Mouse (Mus musculus) thymus, adult 2 months (tissue): Measurements from ENCODE around the gene Dcakd. TPM values are rescaled to one million over a fixed set of nuclear protein-coding genes. Genes with fewer than 3 reads are reported as not detected.

ENCODE experiments used
- DNase-seq: peaks from one replicate; pipeline ENCODE4 v3.0.0; 2021
- H3K27ac ChIP-seq: fragments of 200-500 bp; 2 replicates; pipeline ENCODE4 v1.5.1; 2012; ENCODE audit warnings: low read length, control low read depth; ENCODE audit not compliant: control insufficient read depth, insufficient read depth
- H3K27me3 ChIP-seq: fragments of 200-500 bp; 2 replicates; pipeline ENCODE4 v1.6.1; 2012; ENCODE audit warnings: mild to moderate bottlenecking, low read length, moderate library complexity, mixed read lengths; ENCODE audit not compliant: control insufficient read depth, insufficient read depth
- H3K36me3 ChIP-seq: fragments of 200-500 bp; 2 replicates; pipeline ENCODE4 v1.6.1; 2012; ENCODE audit warnings: mild to moderate bottlenecking, low read length, moderate library complexity; ENCODE audit not compliant: control insufficient read depth, insufficient read depth
- H3K4me1 ChIP-seq: fragments of 200-500 bp; replicated peaks from 2 replicates; pipeline ENCODE4 v1.6.1; 2012; ENCODE audit warnings: low read length; ENCODE audit not compliant: control insufficient read depth, insufficient read depth
- H3K4me3 ChIP-seq: fragments of 200-500 bp; 2 replicates; pipeline ENCODE4 v1.5.1; 2012; ENCODE audit warnings: mild to moderate bottlenecking, low read length, control low read depth, moderate library complexity; ENCODE audit not compliant: control insufficient read depth, insufficient read depth
- CTCF ChIP-seq: fragments of 200-500 bp; IDR thresholded peaks from 2 replicates; pipeline ENCODE4 v1.5.1; 2012; ENCODE audit warnings: mild to moderate bottlenecking, control low read depth, low read length, moderate library complexity, borderline replicate concordance; ENCODE audit not compliant: control insufficient read depth, poor library complexity, insufficient read depth; ENCODE audit errors: extremely low read depth
- POLR2A ChIP-seq: fragments of 200-500 bp; IDR thresholded peaks from 2 replicates; pipeline ENCODE4 v1.6.1; 2012; ENCODE audit warnings: mild to moderate bottlenecking, low read length, control low read depth, moderate library complexity; ENCODE audit not compliant: control insufficient read depth, poor library complexity, insufficient read depth; ENCODE audit errors: extremely low read depth
- WGBS: fragments of 180-500 bp; shearing (Covaris S2); methylation state at CpG from one replicate; pipeline ENCODE4 v1.1.7; 2018; 5-methylcytosine and 5-hydroxymethylcytosine counted together
- polyA plus RNA-seq: library from polyadenylated mRNA; depleted of rRNA; stranded (reverse); fragments of >200 nt; gene quantifications from 2 replicates; pipeline ENCODE4 v1.2.3, GENCODE M21; 2012

The Dcakd gene
- polyA plus RNA-seq, 1 experiment: 77.5 TPM

- Histone ChIP-seq H3K4me1 (no peaks in the 10 kb centered on the region), H3K36me3 (peaks cover 27% of the 10 kb centered on the region), H3K4me3 (no peak overlapping the region), H3K27me3 (no peaks in the 10 kb centered on the region), H3K27ac (no peak overlapping the region)
- WGBS: 96% methylated on average over 9 of the region's 9 CpGs
- DNase-seq: no peak
- TF ChIP-seq POLR2A (no peak), CTCF (no peak)
Observed at GRCm38 (mm10) chr11:103050153-103050552, 22.0 kb upstream of the Dcakd start.

- no peak for TF ChIP-seq CTCF
- WGBS: 77% methylated on average over 5 of the region's 5 CpGs
- peaks cover 27% of the 10 kb centered on the region for H3K36me3 ChIP-seq
Observed at GRCm38 (mm10) chr11:103049611-103050010, 21.5 kb upstream of the Dcakd start.

GRCm38 (mm10) chr11:103046286-103046685 lies 18.2 kb upstream of the Dcakd start:
- H3K27ac ChIP-seq: no peak overlapping the region
- DNase-seq: no peak
- 97% methylated on average over 8 of the region's 8 CpGs for WGBS
- TF ChIP-seq CTCF (no peak), POLR2A (no peak)
- H3K4me1 ChIP-seq: no peaks in the 10 kb centered on the region
- no peak overlapping the region for H3K4me3 ChIP-seq
- H3K27me3 ChIP-seq: no peaks in the 10 kb centered on the region
- H3K36me3 ChIP-seq: peaks cover 39% of the 10 kb centered on the region

More at GRCm38 (mm10) chr11:103049611-103050010, 21.5 kb upstream of the Dcakd start:
- H3K27me3 ChIP-seq: no peaks in the 10 kb centered on the region
- no peak for DNase-seq
- no peaks in the 10 kb centered on the region for H3K4me1 ChIP-seq
- H3K27ac ChIP-seq: no peak overlapping the region
- H3K4me3 ChIP-seq: no peak overlapping the region

- Histone ChIP-seq H3K36me3 (peaks cover 34% of the 10 kb centered on the region), H3K27me3 (no peaks in the 10 kb centered on the region), H3K4me3 (no peak overlapping the region), H3K4me1 (no peaks in the 10 kb centered on the region), H3K27ac (no peak overlapping the region)
- DNase-seq: no peak
- 98% methylated on average over 3 of the region's 3 CpGs for WGBS
- no peak for TF ChIP-seq CTCF
- no peak for TF ChIP-seq POLR2A
Observed at GRCm38 (mm10) chr11:103043982-103044381, 15.8 kb upstream of the Dcakd start.

- Histone ChIP-seq H3K36me3 (peaks cover 34% of the 10 kb centered on the region), H3K27me3 (no peaks in the 10 kb centered on the region), H3K27ac (no peak overlapping the region), H3K4me1 (no peaks in the 10 kb centered on the region), H3K4me3 (no peak overlapping the region)
- TF ChIP-seq CTCF: no peak
- no peak for TF ChIP-seq POLR2A
- WGBS: 91% methylated on average over 4 of the region's 4 CpGs
- no peak for DNase-seq
Observed at GRCm38 (mm10) chr11:103042828-103043227, 14.7 kb upstream of the Dcakd start.

GRCm38 (mm10) chr11:103038037-103038436 lies 9.9 kb upstream of the Dcakd start:
- Histone ChIP-seq H3K36me3 (peaks cover 2% of the 10 kb centered on the region; the same call in 1 of the 2 replicates), H3K4me1 (no peaks in the 10 kb centered on the region), H3K27me3 (no peaks in the 10 kb centered on the region), H3K4me3 (no peak overlapping the region), H3K27ac (no peak overlapping the region)
- no peak for DNase-seq
- 71% methylated on average over 6 of the region's 6 CpGs for WGBS
- TF ChIP-seq CTCF (no peak), POLR2A (no peak)

GRCm38 (mm10) chr11:103036881-103037465 lies 8.8 kb upstream of the Dcakd start:
- Histone ChIP-seq H3K4me1 (no peaks in the 10 kb centered on the region), H3K36me3 (no peaks in the 10 kb centered on the region), H3K27ac (no peak overlapping the region), H3K27me3 (no peaks in the 10 kb centered on the region), H3K4me3 (no peak overlapping the region)
- TF ChIP-seq CTCF (no peak), POLR2A (no peak)
- DNase-seq: no peak
- 93% methylated on average over 8 of the region's 8 CpGs for WGBS
